Mouse (Mus musculus) testis, postnatal 10 days (tissue): ENCODE results near the gene Cdk5r1.

Experiments used
- DNase-seq: peaks from one replicate; pipeline ENCODE4 v3.0.0; 2021; ENCODE audit warnings: low spot score

Cdk5r1 gene

DNA sequence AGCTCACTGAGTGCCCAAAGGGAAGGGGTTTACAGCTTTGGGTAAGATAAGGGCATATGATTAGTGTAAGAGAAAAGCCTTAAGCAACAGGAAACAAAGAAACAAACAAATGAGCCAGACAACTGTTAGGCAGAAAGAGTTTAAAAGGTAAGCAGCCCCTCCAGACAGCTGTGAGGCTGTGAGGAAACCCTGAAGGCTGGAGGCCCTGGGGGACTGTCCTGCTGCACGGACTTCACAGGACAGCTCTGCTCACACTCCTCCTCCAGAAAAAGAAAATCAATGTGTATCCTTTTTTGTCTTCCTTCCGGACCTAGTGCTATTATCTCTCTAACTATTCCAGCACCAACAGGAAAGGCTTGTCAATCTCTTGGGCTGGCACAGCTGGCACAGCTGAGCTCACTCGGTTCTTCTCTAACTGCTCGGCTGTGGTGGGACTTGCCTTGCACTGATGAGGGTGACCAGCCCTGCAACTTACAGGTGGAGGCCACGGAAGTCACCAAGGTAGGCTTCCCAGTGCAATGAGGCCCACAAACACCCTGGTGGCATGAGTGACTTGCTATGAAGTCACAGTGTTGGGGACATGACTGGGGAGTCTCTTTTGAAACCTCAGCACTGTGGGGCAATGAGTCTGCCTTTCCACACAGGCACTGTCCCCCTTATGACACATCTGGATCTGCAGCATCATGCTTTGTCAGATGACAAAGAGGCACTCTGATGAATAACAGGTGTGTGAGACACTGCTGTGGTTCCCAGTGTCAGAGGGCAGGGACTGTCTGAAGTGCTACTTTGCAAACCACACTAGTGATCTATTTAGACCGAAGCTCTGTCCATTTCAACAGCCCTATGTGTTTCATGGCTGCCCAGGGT is 27.9 kb downstream of the Cdk5r1 start:
- no peak for DNase-seq

- no peak for DNase-seq
Observed at GRCm38 (mm10) chr11:80505581-80505980, 28.8 kb downstream of the Cdk5r1 start.

DNA sequence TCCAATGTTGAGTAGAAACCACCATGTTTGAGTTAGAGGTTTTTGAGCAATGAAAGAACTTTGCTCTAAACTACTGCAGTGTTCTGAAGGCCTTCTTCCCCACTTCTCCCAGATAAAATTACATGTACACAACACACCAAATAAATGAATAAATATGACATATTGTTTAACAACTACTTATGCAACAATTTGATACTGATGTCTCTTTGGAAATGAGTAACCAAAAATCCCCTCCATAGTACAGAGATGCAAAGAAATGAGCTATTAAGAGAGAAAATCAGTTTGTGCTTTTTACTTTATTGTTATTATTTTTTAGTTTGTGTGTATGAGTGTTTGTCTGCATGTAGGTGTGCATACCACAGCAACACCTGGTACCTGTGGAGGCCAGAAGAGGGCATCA is 29.7 kb downstream of the Cdk5r1 start:
- DNase-seq = no peak

DNA sequence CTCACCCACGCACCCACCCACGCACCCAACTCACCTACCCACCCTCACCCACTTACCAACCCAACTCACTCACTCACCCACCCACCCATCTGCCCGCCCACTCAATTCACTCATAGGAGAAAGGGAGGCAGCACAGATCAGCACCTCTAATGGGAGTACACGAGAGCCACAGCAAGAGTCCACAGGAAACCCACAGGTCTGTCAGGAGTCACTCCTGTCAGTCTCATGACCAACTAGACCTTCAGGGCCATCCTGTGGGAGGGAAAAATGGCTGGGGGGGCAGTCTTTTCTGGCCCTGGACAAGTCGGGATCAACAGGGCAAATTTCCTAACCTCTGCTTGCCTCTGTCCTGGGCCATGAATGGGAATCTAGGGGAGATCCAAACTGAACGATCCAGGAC is 31.0 kb downstream of the Cdk5r1 start:
- DNase-seq = no peak

- no peak for DNase-seq
Observed at GRCm38 (mm10) chr11:80508361-80509175, 31.7 kb downstream of the Cdk5r1 start.

DNA sequence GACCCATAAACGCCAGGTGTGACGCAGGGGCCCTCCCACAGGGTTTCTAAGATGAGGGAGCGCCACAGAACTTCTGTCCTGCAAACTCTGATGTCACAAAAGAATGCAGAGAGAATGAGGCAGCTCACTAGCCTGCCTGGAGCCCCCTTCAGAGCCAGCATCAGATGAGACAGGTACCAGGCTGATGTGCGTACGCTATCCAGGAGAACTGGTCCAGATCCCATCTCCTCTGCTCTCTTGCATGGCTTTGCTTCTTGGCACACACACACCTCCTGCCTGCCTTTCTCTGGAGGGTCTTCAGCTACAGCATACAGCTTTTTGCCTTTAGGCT is 32.3 kb downstream of the Cdk5r1 start:
- DNase-seq = no peak

GRCm38 (mm10) chr11:80510124-80510523 is 33.3 kb downstream of the Cdk5r1 start:
- DNase-seq = no peak

GRCm38 (mm10) chr11:80512313-80513056 is 35.7 kb downstream of the Cdk5r1 start:
- no peak for DNase-seq

GRCm38 (mm10) chr11:80513796-80514195 is 37.0 kb downstream of the Cdk5r1 start:
- no peak for DNase-seq

- no peak for DNase-seq
Observed at GRCm38 (mm10) chr11:80515346-80515745, 38.5 kb downstream of the Cdk5r1 start.

GRCm38 (mm10) chr11:80515895-80516294 is 39.1 kb downstream of the Cdk5r1 start:
- DNase-seq = no peak

DNA sequence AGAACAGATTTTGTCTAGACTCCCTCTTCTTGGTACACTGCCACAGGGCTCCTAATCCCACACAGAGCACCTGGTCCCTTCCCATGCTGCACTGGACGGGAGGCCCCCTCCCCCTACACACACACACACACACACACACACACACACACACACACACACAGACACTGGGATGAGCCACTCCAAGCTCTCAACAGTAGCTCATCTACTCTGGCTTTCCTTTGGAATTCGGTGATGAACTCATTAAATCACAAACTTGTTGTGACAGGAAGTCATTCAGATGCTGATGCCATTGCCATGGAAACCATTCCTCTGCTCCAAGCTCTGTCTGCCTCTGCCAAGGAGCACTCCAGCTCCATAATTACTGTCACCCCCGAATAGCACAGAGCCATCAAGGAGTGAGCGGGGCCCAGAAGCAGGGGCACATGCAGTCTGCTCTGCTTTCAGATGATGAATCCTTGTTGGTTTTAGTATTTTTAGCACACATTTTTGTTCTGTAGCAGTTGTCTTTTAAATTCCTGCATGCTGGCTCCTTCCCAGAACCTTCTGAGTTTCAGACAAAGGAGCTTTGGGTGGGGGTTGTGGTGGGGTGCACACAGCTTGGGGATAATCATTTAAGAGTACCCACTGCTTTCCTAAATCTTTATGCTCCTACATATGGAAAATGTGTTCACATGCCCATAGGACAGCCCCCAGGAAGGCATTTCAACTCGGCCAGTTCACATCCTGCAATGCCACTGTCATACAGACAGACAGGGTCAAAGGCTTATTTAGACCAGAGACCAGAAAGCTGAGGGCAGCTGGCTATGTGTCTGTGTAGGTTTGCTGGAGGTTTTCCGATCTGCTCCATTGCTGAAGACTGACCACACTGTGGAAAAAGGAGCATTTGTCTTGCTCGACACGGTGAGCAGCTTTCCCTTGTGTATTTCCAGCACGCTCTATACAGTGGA is 41.9 kb downstream of the Cdk5r1 start:
- no peak for DNase-seq

DNA sequence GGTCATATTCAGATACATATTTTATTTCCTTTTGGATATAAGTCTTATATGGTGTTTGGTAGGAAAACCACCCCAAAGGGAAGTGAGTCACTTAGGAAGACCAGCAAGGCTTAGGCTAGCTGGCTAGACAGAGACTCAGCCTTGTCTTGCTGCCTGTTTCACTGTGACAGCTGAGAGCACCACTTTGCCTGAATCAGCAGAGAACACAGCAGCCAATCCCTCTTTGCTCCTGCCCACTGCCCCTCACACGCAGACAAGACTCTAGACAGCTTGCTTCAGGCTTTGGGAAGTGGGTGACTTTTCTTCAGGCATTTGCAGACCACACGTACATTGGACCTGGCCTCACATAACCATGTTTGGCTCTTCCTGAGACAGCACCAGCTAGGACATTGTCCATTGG is 44.3 kb downstream of the Cdk5r1 start:
- DNase-seq = no peak

DNA sequence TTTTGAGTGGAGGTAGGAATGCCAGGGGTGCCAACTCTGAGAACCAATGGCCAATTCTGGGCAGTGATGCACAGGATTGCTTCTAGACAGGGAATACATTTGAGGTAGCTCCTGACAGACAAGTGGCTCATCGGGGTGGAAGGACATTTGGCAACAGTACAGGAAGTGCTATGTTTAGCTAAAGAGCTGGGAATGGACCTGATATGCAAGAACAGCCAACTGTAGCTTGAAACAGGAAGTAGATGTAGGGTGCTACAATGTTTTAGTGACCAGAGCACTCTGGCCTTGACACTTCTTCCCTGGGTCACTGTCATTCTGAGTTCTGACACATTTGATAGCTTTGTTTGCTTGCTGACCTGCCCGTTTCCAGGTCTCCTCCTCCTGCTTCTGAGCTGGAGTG is 46.0 kb downstream of the Cdk5r1 start:
- no peak for DNase-seq

- DNase-seq = no peak
Observed at GRCm38 (mm10) chr11:80523410-80523809, 46.6 kb downstream of the Cdk5r1 start.

GRCm38 (mm10) chr11:80524213-80524612 is 47.4 kb downstream of the Cdk5r1 start:
- no peak for DNase-seq

GRCm38 (mm10) chr11:80527697-80528096 is 50.9 kb downstream of the Cdk5r1 start:
- no peak for DNase-seq

- no peak for DNase-seq
Observed at GRCm38 (mm10) chr11:80529149-80529548, 52.3 kb downstream of the Cdk5r1 start.
